Mouse (Mus musculus): ENCODE measurements around the gene Chmp1a.
A peak's percentile ranks its signal among the peaks of the same experiment; 100 is the strongest.
"Not testable (repeated sequence)": the region's sequence is repeated elsewhere in the genome, so short reads cannot be mapped to it uniquely, and the experiment has no call there.

The Chmp1a gene

DNA sequence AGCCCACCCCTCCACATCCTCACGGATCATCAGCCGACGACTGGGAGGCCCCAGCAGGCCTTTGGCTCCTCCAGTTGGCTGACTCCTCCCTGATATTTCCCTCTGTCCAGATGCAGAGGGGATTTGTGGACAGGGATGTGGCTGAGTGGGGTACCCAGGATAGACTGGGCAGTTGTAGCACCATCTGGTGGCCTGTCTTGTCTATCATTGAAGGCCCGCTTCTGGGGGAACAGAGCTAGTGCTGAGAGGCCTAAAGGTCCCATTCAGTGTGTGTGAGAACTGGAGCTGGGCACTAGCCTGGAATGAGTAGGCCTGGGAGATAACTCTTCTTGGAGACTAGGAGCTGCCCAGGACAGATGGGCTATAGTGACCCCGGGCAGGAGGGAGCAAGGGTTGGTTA lies 19.2 kb upstream of the Chmp1a start:
- peak; percentile 27 for DNase-seq (ENCODE audit: low spot score)

DNA sequence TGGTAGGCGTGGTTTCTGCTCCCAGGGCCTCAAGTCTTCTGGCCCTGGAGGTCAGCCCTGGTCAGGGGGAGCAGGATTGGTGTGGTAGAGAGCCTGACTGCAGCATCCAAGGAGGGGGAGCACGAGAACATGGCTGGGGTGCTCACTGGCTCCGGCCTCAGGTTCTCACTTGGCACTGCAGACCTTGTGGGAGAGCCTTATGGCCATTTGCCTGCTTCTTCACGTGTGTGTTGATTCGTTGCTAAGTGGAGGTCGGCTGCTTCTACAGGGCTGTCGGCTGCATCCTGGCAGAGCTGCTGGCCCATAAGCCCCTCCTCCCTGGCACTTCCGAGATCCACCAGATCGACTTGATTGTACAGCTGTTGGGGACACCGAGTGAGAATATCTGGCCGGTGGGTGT lies 17.8 kb upstream of the Chmp1a start:
- not testable (repeated sequence) for DNase-seq (ENCODE audit: low spot score)

GRCm38 (mm10) chr8:123228416-123228815 lies 15.9 kb upstream of the Chmp1a start:
- DNase-seq (ENCODE audit: low spot score): no peak

GRCm38 (mm10) chr8:123224278-123225266 lies 12.0 kb upstream of the Chmp1a start, which contains the start of gene Cdk10:
Cdk10 (plus strand) TSS chr8:123224842.
- DNase-seq (ENCODE audit: low spot score): peak; percentile 99

- DNase-seq (ENCODE audit: low spot score): no peak
Observed at GRCm38 (mm10) chr8:123220917-123221316, 8.4 kb upstream of the Chmp1a start.

- DNase-seq (ENCODE audit: low spot score): no peak
Observed at GRCm38 (mm10) chr8:123215430-123215829, 2.9 kb upstream of the Chmp1a start.

- peak; percentile 10 for DNase-seq (ENCODE audit: low spot score)
Observed at GRCm38 (mm10) chr8:123213118-123213772, 682 bp upstream of the Chmp1a start.

DNA sequence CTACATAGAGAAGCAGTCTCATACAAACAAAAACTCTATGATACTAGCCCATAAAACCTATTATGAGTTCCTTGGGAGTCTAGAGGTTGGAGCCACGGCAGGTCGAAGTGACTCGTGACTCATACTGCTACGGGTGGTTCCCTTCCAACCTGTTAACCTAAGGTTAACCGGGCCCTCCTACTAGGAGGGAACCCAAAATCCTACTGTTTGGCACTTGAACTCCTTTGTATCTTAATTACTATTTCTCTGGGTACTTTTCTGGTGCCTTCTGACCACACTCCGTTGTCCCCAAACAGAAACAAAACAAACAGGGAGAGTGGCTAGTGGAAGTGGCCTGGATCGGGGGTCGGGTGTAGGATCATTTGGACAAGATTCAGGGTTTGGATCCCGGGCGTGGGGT lies 687 bp downstream of the Chmp1a start:
- DNase-seq (ENCODE audit: low spot score): no peak

GRCm38 (mm10) chr8:123203571-123203970 lies 9.0 kb downstream of the Chmp1a start:
- DNase-seq (ENCODE audit: low spot score): no peak

- peak; percentile 77 for DNase-seq (ENCODE audit: low spot score)
Observed at GRCm38 (mm10) chr8:123202288-123202687, 10.3 kb downstream of the Chmp1a start.

- DNase-seq (ENCODE audit: low spot score): no peak
Observed at GRCm38 (mm10) chr8:123199864-123200263, 12.7 kb downstream of the Chmp1a start.

DNA sequence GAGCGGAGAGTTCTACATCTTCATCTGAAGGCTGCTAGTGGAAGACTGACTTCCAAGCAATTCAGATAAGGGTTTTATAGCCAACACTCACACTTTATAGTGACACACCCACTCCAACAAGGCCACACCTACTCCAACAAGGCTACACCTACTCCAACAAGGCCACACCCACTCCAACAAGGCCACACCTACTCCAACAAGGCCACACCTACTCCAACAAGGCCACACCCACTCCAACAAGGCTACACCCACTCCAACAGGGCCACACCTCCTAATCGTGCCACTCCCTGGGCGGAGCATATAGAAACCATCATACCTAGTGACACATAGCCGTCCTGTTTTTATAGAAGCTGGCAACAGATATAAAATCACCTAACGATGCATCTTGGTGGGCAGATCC lies 15.5 kb downstream of the Chmp1a start:
- DNase-seq (ENCODE audit: low spot score): not testable (repeated sequence)

DNA sequence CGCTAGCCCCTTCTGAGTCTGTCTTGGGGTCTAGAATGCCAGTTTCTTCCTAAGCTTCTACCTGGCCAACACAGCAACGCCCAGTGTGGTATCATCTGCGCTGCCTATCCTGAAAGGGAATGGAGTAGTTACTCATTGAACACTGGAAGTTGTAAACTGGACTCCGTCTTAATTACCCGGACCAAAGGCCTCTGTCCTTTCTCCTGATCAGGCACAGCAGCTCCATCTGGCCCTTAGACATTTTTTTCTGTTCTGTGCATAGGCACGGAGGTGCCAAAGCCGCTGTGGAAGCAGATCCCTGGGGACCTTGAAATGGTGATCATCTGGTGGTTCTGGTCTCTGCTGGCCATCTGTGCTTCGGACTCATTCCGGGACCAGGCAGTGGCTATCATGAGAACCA lies 18.8 kb downstream of the Chmp1a start:
- DNase-seq (ENCODE audit: low spot score): no peak

GRCm38 (mm10) chr8:123191908-123192307 lies 20.7 kb downstream of the Chmp1a start:
- DNase-seq (ENCODE audit: low spot score): no peak

GRCm38 (mm10) chr8:123190678-123191077 lies 21.9 kb downstream of the Chmp1a start:
- DNase-seq (ENCODE audit: low spot score): peak; percentile 91

DNA sequence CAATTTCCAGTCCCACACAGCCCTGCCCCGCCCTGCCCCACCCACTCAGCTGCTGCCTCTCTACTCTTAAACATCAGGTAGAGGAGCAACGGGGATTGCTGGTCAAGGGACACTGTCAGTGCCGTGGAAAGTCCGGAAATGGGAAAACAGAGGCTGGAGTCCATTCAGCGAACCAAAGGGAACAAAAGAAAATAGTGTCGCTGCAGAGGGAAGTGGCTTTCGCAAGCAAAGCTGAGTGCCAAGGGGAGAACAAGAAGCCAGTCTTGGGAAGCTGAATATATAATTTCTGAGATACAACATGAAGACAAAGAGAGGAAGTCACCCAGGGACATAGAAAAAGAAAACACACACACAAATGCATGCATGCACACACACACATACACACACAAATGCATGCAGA lies 23.7 kb downstream of the Chmp1a start:
- no peak for DNase-seq (ENCODE audit: low spot score)

DNA sequence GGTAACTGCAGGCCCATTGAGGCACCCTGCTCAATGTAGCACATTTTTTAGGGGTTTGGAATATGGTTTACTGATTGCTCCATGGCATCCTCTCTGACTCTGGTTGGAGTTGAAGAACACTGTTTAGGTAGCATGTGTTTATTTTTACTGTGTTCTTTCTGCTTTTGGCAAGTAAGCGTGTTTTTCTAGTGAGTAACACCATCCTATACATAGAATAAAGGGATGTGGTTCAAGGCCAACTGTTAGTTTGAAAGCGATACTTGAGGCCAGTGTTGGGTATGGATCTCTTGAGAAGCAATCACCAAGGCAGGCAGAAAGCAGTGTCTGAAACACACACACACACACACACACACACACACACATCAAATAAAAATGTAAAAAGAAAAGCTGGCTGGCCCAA lies 24.6 kb downstream of the Chmp1a start:
- DNase-seq (ENCODE audit: low spot score): no peak

DNA sequence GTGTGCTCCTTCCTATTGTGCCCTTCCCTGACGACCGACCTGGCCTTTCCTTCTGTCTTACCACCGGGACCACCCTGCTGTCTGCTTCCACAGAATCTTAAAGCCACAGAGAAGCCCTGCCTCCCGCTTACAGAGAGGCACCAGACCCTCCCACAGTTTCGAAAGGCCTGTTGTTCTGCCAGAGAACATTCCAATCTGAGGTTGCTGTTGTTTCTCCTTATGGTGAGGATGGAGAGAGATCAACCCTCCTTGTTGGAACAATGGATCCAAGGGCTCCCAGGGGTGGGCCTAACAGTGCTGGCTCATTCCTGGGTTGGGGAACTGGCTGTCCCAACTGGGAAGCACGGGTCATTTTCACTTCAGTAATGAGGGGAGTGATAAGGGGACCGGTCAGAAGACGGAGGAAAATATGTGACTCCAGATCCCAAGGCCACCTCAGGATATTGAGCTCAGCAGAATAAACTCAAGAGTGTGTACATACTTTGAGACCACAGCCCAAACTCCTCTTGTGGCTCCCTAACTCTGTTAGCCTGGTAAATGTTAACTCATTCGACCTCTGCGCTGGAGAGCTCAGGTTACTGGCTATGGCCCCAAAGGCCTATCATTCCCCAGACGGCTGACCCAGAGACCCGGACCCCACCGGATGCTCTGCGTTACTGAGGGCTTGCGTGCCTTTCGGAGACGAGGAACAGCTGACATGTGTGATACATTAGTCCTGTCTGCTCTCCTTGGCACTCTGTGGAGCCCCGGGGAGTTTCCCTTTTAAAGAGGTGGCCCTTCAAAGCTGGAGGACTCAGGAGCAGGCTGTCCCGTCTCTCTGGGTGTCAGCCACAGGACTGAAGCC lies 26.8 kb downstream of the Chmp1a start, which contains the start of gene Dpep1:
Gene Dpep1, plus strand, starts transcription at position 677 of the 844 bp plus-strand sequence.
- peak; percentile 77 for DNase-seq (ENCODE audit: low spot score)

- DNase-seq (ENCODE audit: low spot score): peak; percentile 84
Observed at GRCm38 (mm10) chr8:123181391-123181790, 31.2 kb downstream of the Chmp1a start.

- DNase-seq (ENCODE audit: low spot score): peak; percentile 12
Observed at GRCm38 (mm10) chr8:123157888-123158465, 54.6 kb downstream of the Chmp1a start, which contains the start of gene Sult5a1. Sult5a1 (minus strand) TSS chr8:123158315.

GRCm38 (mm10) chr8:123156070-123156773 lies 56.3 kb downstream of the Chmp1a start:
- DNase-seq (ENCODE audit: low spot score): no peak

All from embryo, embryonic 10 days (tissue).